In the genomic region with DNA sequence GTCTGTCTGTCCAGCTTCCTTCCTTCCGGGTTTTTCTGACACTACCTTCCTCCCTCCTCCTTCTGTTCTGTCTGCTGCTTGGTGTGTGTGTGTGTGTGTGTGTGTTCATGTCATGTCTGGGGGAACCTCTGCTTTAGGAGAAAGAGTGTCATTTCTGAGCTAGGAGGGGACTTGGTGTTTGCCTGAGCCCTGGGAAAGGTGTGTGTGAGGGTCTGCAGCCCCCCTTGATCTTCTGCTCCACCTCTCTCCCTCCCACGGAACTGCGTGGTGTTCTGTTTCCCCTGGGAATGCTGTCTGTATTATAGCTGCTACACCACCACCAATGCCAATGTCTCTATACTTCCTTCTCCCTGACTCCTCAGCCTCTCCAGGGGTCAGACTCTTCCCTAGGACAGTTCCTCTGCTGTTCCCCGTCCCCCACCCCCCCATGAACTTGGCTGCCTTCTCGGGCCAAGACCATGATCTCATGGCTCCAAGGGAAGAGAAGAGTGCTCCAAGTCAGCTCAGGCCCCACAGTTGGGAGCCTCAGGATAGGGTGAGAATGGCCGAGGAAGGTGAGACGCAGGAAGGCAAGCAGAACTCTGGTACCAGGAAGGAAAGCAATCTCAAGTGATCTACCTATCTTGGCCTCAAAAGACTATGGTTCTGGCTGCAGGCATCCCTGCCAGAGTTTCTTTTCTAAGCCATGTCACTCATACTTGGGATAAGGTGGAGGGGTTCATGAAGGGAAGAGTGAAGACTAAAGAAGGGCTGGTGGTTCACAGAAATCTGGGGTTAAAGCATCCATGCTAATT, we compare ENCODE assay signal across 8 mouse cellular contexts. TPM values are rescaled to one million over a fixed set of nuclear protein-coding genes. Genes with fewer than 3 reads are reported as not detected.
DNase-seq lines count a peak whose midpoint lies in the region; ATAC-seq and TF ChIP-seq lines count a peak whose summit lies in the region.

No protein-coding gene starts in this region.

- peak overlapping the region; percentile 100 for H3K4me3 ChIP-seq in gastrocnemius, adult 2 months
- H3K4me3 ChIP-seq in E14TG2a.4 (replicated peaks; ENCODE audit: low read length): peak overlapping the region; percentile 90
- H3K4me3 ChIP-seq in forebrain, embryonic 14.5 days (ENCODE audit: low read depth, low read length): peak overlapping the region; percentile 99
- peak overlapping the region; percentile 96 for H3K4me3 ChIP-seq in kidney, postnatal 0 days (replicated peaks; ENCODE audit: low read depth, low read length)
- peak overlapping the region; percentile 97 for H3K4me3 ChIP-seq in neural tube, embryonic 12.5 days

- H3K4me2 ChIP-seq in forebrain, embryonic 14.5 days (ENCODE audit: low read length): peak overlapping the region; percentile 95
- peak overlapping the region; percentile 77 for H3K4me2 ChIP-seq in kidney, postnatal 0 days (ENCODE audit: low read length)
- H3K4me2 ChIP-seq in neural tube, embryonic 12.5 days (replicated peaks): peak overlapping the region; percentile 94

- peak overlapping the region; percentile 97 for H3K27ac ChIP-seq in gastrocnemius, adult 2 months
- H3K27ac ChIP-seq in forebrain, embryonic 14.5 days (ENCODE audit: low read depth, low read length): no peak overlapping the region
- H3K27ac ChIP-seq in kidney, postnatal 0 days: peak overlapping the region; percentile 95
- H3K27ac ChIP-seq in neural tube, embryonic 12.5 days: no peak overlapping the region

- H3K9me3 ChIP-seq in E14TG2a.4 (ENCODE audit: low read length): no peaks in the 10 kb centered on the region
- no peaks in the 10 kb centered on the region for H3K9me3 ChIP-seq in forebrain, embryonic 14.5 days (replicated peaks; ENCODE audit: control insufficient read depth, low read length)
- no peaks in the 10 kb centered on the region for H3K9me3 ChIP-seq in kidney, postnatal 0 days (replicated peaks; ENCODE audit: low read length)
- H3K9me3 ChIP-seq in neural tube, embryonic 12.5 days: no peaks in the 10 kb centered on the region

- DNase-seq in gastrocnemius, adult 2 months: peak; percentile 46
- no peak for DNase-seq in gastrocnemius, postnatal 36 days
- DNase-seq in forebrain, embryonic 14.5 days (ENCODE audit: low spot score): no peak
- DNase-seq in kidney, postnatal 0 days (ENCODE audit: low spot score): no peak
- no peak for DNase-seq in yolk sac, embryonic 10.5 days (ENCODE audit: low spot score)
- DNase-seq in spleen, adult 12 weeks (ENCODE audit: low spot score): no peak

- peaks cover 33% of the 10 kb centered on the region for H3K27me3 ChIP-seq in E14TG2a.4 (ENCODE audit: insufficient read depth, low read length)
- H3K27me3 ChIP-seq in forebrain, embryonic 14.5 days (replicated peaks; ENCODE audit: control insufficient read depth, insufficient read depth, low read length): no peaks in the 10 kb centered on the region
- H3K27me3 ChIP-seq in kidney, postnatal 0 days (ENCODE audit: insufficient read depth, low read length): no peaks in the 10 kb centered on the region
- no peaks in the 10 kb centered on the region for H3K27me3 ChIP-seq in neural tube, embryonic 12.5 days (replicated peaks)

- no peak for TF ChIP-seq CTCF in gastrocnemius, adult 2 months (IDR thresholded peaks at IDR 0.05)
- TF ChIP-seq CTCF in E14TG2a.4 (conservative IDR thresholded peaks at IDR 0.05; ENCODE audit: low read length): no peak
- no peak for TF ChIP-seq CTCF in kidney, postnatal 0 days (IDR thresholded peaks at IDR 0.05; ENCODE audit: low read depth)

- 21% methylated on average over 7 of the region's 7 CpGs for WGBS in forebrain, embryonic 14.5 days
- WGBS in kidney, postnatal 0 days: 5% methylated on average over 7 of the region's 7 CpGs
- 35% methylated on average over 7 of the region's 7 CpGs for WGBS in neural tube, embryonic 12.5 days

- H3K4me1 ChIP-seq in E14TG2a.4 (replicated peaks; ENCODE audit: low read depth, low read length): peaks cover 75% of the 10 kb centered on the region
- peaks cover 65% of the 10 kb centered on the region for H3K4me1 ChIP-seq in forebrain, embryonic 14.5 days (ENCODE audit: control insufficient read depth, insufficient read depth, low read length)
- H3K4me1 ChIP-seq in kidney, postnatal 0 days (replicated peaks; ENCODE audit: insufficient read depth, low read length): peaks cover 51% of the 10 kb centered on the region
- peaks cover 70% of the 10 kb centered on the region for H3K4me1 ChIP-seq in neural tube, embryonic 12.5 days

- intact Hi-C loops in gastrocnemius, adult 2 months (cut with DNase I): no loop called here
- intact Hi-C loops in gastrocnemius, postnatal 36 days (cut with DNase I): no loop called here

- peak overlapping the region; percentile 90 for H3K9ac ChIP-seq in forebrain, embryonic 14.5 days (ENCODE audit: low read length)
- peak overlapping the region; percentile 93 for H3K9ac ChIP-seq in kidney, postnatal 0 days (ENCODE audit: low read depth, low read length)
- peak overlapping the region; percentile 97 for H3K9ac ChIP-seq in neural tube, embryonic 12.5 days

- ATAC-seq in forebrain, embryonic 14.5 days: no peak
- ATAC-seq in kidney, postnatal 0 days (replicated peaks; ENCODE audit: low FRiP score, low read depth): no peak
- no peak for ATAC-seq in neural tube, embryonic 12.5 days (ENCODE audit: low FRiP score, low read depth)

- no peaks in the 10 kb centered on the region for H3K36me3 ChIP-seq in E14TG2a.4 (ENCODE audit: insufficient read depth, low read length)
- no peaks in the 10 kb centered on the region for H3K36me3 ChIP-seq in forebrain, embryonic 14.5 days (ENCODE audit: control insufficient read depth, insufficient read depth, low read length)
- no peaks in the 10 kb centered on the region for H3K36me3 ChIP-seq in kidney, postnatal 0 days (ENCODE audit: insufficient read depth, low read length)
- H3K36me3 ChIP-seq in neural tube, embryonic 12.5 days: no peaks in the 10 kb centered on the region

RNA-seq across cellular contexts. Expression of a gene that starts 1.9 kb away (rescaled TPM):
- 10 to 100 TPM; 38.3 to 43.6 TPM for total RNA-seq in gastrocnemius, adult 2 months (2021)
- total RNA-seq in gastrocnemius, postnatal 36 days (2021): 10 to 100 TPM; 25.7 to 42.5 TPM
- polyA plus RNA-seq in forebrain, embryonic 14.5 days (2014; fragmentation: Nextera tagmentation; extraction: Ambion mirVana): 9.9 and 13.4 TPM in 2 replicates
- polyA plus RNA-seq in kidney, postnatal 0 days (2015; fragmentation: Nextera tagmentation; extraction: Ambion mirVana): 8.7 and 9.1 TPM in 2 replicates
- polyA plus RNA-seq in neural tube, embryonic 12.5 days (2016; fragmentation: Nextera tagmentation; extraction: Ambion mirVana): 9.3 and 10.9 TPM in 2 replicates

RNA-seq across cellular contexts. Expression of a gene that starts 29.7 kb away (rescaled TPM):
- total RNA-seq in gastrocnemius, adult 2 months (2021): under 1 TPM; 0.22 to 0.23 TPM
- not detected for total RNA-seq in gastrocnemius, postnatal 36 days (2021)
- polyA plus RNA-seq in forebrain, embryonic 14.5 days (2014; fragmentation: Nextera tagmentation; extraction: Ambion mirVana): not detected in 2 replicates
- polyA plus RNA-seq in kidney, postnatal 0 days (2015; fragmentation: Nextera tagmentation; extraction: Ambion mirVana): 19.9 and 27.8 TPM in 2 replicates
- polyA plus RNA-seq in neural tube, embryonic 12.5 days (2016; fragmentation: Nextera tagmentation; extraction: Ambion mirVana): 0.35 TPM in 1 of 2 replicates, not detected in the other

RNA-seq across cellular contexts. Expression of a gene that starts 43.6 kb away (rescaled TPM):
- total RNA-seq in gastrocnemius, adult 2 months (2021): not detected
- total RNA-seq in gastrocnemius, postnatal 36 days (2021): not detected
- not detected in 2 replicates for polyA plus RNA-seq in forebrain, embryonic 14.5 days (2014; fragmentation: Nextera tagmentation; extraction: Ambion mirVana)
- not detected in 2 replicates for polyA plus RNA-seq in kidney, postnatal 0 days (2015; fragmentation: Nextera tagmentation; extraction: Ambion mirVana)
- not detected in 2 replicates for polyA plus RNA-seq in neural tube, embryonic 12.5 days (2016; fragmentation: Nextera tagmentation; extraction: Ambion mirVana)

Comparison
In these comparisons a context has a peak if more than half of its experiments do, and no peak if none do; other contexts are left out.
1. H3K27ac ChIP-seq: peak in gastrocnemius, adult 2 months (single experiment) and kidney, postnatal 0 days (single experiment); none in forebrain, embryonic 14.5 days (single experiment) and neural tube, embryonic 12.5 days (single experiment).
2. RNA of a gene that starts 29.7 kb away (polyA plus RNA-seq): 19.9 to 27.8 TPM in kidney, postnatal 0 days; 0.35 TPM in neural tube, embryonic 12.5 days and not detected in forebrain, embryonic 14.5 days; every median in the first group is over 10 times any median in the second.
3. Peak in every context shown above with its lines, with median percentiles within 50 percentile points of each other: H3K4me3 ChIP-seq, H3K4me2 ChIP-seq and H3K9ac ChIP-seq.